Mouse (Mus musculus) bone marrow macrophage, adult 2 months (primary cell): ENCODE data around the gene Cd101.

ENCODE experiments used
- CTCF ChIP-seq: IDR thresholded peaks from 2 replicates; pipeline ENCODE4 v1.5.1; 2012; ENCODE audit warnings: low read depth, mild to moderate bottlenecking, low read length, moderate library complexity
- POLR2A ChIP-seq: IDR thresholded peaks from 2 replicates; pipeline ENCODE4 v1.6.1; 2012; ENCODE audit warnings: mild to moderate bottlenecking, low read depth, low read length, borderline replicate concordance

- TF ChIP-seq CTCF (no peak), POLR2A (no peak)
Measured at GRCm38 (mm10) chr3:101010589-101011202, 18.7 kb downstream of the Cd101 start.
